Mouse (Mus musculus) embryonic facial prominence, embryonic 10.5 days (tissue): Measurements from ENCODE around the gene Naglu. TPM values are rescaled to one million over a fixed set of nuclear protein-coding genes. Genes with fewer than 3 reads are reported as not detected.

Source experiments
- DNase-seq: peaks from one replicate; pipeline ENCODE4 v3.0.0-alpha.2; 2017; ENCODE audit warnings: low spot score
- H3K27ac ChIP-seq: fragments of 300-500 bp; sonication (generic); replicated peaks from 2 replicates; pipeline ENCODE4 v1.5.1; 2016; ENCODE audit warnings: mild to moderate bottlenecking
- H3K27me3 ChIP-seq: fragments of 300-500 bp; sonication (generic); replicated peaks from 2 replicates; pipeline ENCODE4 v1.6.1; 2016; ENCODE audit warnings: low read depth, mild to moderate bottlenecking; ENCODE audit not compliant: poor library complexity, severe bottlenecking
- H3K36me3 ChIP-seq: fragments of 300-500 bp; sonication (generic); replicated peaks from 2 replicates; pipeline ENCODE4 v1.6.1; 2016; ENCODE audit warnings: mild to moderate bottlenecking, moderate library complexity
- H3K4me1 ChIP-seq: fragments of 300-500 bp; sonication (generic); 2 replicates; pipeline ENCODE4 v1.6.1; 2016
- H3K4me3 ChIP-seq: fragments of 300-500 bp; sonication (generic); 2 replicates; pipeline ENCODE4 v1.5.1; 2016; ENCODE audit warnings: mild to moderate bottlenecking, moderate library complexity
- H3K9me3 ChIP-seq: fragments of 300-500 bp; sonication (generic); 2 replicates; pipeline ENCODE4 v1.6.1; 2016; ENCODE audit warnings: mild to moderate bottlenecking
- WGBS: fragments of 180-500 bp; shearing (Covaris S2); methylation state at CpG from one replicate; pipeline ENCODE4 v1.1.7; 2016; 5-methylcytosine and 5-hydroxymethylcytosine counted together
- polyA plus RNA-seq: library from polyadenylated mRNA; unstranded; fragments of >200 nt; fragmentation: Nextera tagmentation; extraction: Ambion mirVana; gene quantifications from 2 replicates; pipeline ENCODE4 v1.2.1, GENCODE M21; 2016

Gene Naglu
- polyA plus RNA-seq, 1 experiment from 2014 or later: 7.4 TPM

GRCm38 (mm10) chr11:101078121-101078520 is 8.3 kb downstream of the Naglu start, which contains the start of gene Hsd17b1:
Gene Hsd17b1 (plus strand): TSS chr11:101078411.
- 67% methylated on average over 9 of the region's 9 CpGs for WGBS
- no peak for DNase-seq
- H3K27ac ChIP-seq: no peak within 1 kb of the TSS
- H3K36me3 ChIP-seq: no peaks in the 10 kb centered on the region; the same call in 1 of the 2 replicates
- H3K4me1 ChIP-seq: peaks cover 22% of the 10 kb centered on the region
- 0 out of 2 replicates have a peak within 1 kb of the TSS, but pooled peaks have one; percentile 2 for H3K4me3 ChIP-seq
- peaks cover 71% of the 10 kb centered on the region for H3K27me3 ChIP-seq
- no peaks in the 10 kb centered on the region for H3K9me3 ChIP-seq

GRCm38 (mm10) chr11:101079746-101080145 is 9.9 kb downstream of the Naglu start:
- Histone ChIP-seq H3K4me1 (peaks cover 36% of the 10 kb centered on the region), H3K27ac (no peak overlapping the region), H3K36me3 (peaks cover 6% of the 10 kb centered on the region), H3K4me3 (peak overlapping the region; percentile 2; the same call in 1 of the 2 replicates), H3K27me3 (peaks cover 62% of the 10 kb centered on the region), H3K9me3 (no peaks in the 10 kb centered on the region)
- DNase-seq: peak; percentile 46
- 2% methylated on average over 27 of the region's 27 CpGs for WGBS

GRCm38 (mm10) chr11:101080421-101080820 is 10.6 kb downstream of the Naglu start:
- peaks cover 13% of the 10 kb centered on the region for H3K36me3 ChIP-seq
- H3K27ac ChIP-seq: no peak overlapping the region
- H3K27me3 ChIP-seq: peaks cover 62% of the 10 kb centered on the region
- H3K4me1 ChIP-seq: peaks cover 36% of the 10 kb centered on the region
- DNase-seq: no peak
- no peak overlapping the region for H3K4me3 ChIP-seq
- WGBS: 68% methylated on average over 5 of the region's 5 CpGs
- H3K9me3 ChIP-seq: no peaks in the 10 kb centered on the region

GRCm38 (mm10) chr11:101081659-101082058 is 11.8 kb downstream of the Naglu start:
- DNase-seq: peak; percentile 32
- Histone ChIP-seq H3K27me3 (peaks cover 53% of the 10 kb centered on the region), H3K4me1 (peaks cover 47% of the 10 kb centered on the region), H3K9me3 (no peaks in the 10 kb centered on the region), H3K4me3 (peak overlapping the region; percentile 94), H3K36me3 (peaks cover 22% of the 10 kb centered on the region), H3K27ac (0 out of 2 replicates have a peak overlapping the region, but pooled peaks have one; percentile 93)
- WGBS: 5% methylated on average over 10 of the region's 10 CpGs

- peak; percentile 97 for DNase-seq
- Histone ChIP-seq H3K4me1 (peaks cover 53% of the 10 kb centered on the region), H3K4me3 (peak within 1 kb of the TSS; percentile 94), H3K9me3 (no peaks in the 10 kb centered on the region), H3K36me3 (peaks cover 22% of the 10 kb centered on the region), H3K27me3 (peaks cover 45% of the 10 kb centered on the region), H3K27ac (peak within 1 kb of the TSS; percentile 93)
- WGBS: under 1% methylated on average over 51 of the region's 51 CpGs
Measured at GRCm38 (mm10) chr11:101082208-101083082, 12.6 kb downstream of the Naglu start, which contains the start of gene Coasy. Gene Coasy (plus strand): TSS chr11:101082565.

- Histone ChIP-seq H3K4me3 (peak overlapping the region; percentile 94), H3K27ac (peak overlapping the region; percentile 93), H3K27me3 (peaks cover 38% of the 10 kb centered on the region), H3K36me3 (peaks cover 22% of the 10 kb centered on the region), H3K9me3 (no peaks in the 10 kb centered on the region), H3K4me1 (peaks cover 60% of the 10 kb centered on the region)
- DNase-seq: no peak
- 35% methylated on average over 19 of the region's 19 CpGs for WGBS
Measured at GRCm38 (mm10) chr11:101083083-101083697, 13.4 kb downstream of the Naglu start.

GRCm38 (mm10) chr11:101084246-101084645 is 14.4 kb downstream of the Naglu start:
- Histone ChIP-seq H3K4me1 (peaks cover 65% of the 10 kb centered on the region), H3K36me3 (peaks cover 30% of the 10 kb centered on the region), H3K27me3 (peaks cover 27% of the 10 kb centered on the region), H3K9me3 (no peaks in the 10 kb centered on the region), H3K4me3 (peak overlapping the region; percentile 94; the same call in 1 of the 2 replicates), H3K27ac (no peak overlapping the region)
- DNase-seq: peak; percentile 6
- 84% methylated on average over 14 of the region's 14 CpGs for WGBS

GRCm38 (mm10) chr11:101084811-101085210 is 15.0 kb downstream of the Naglu start:
- Histone ChIP-seq H3K4me3 (peak overlapping the region; percentile 94; the same call in 1 of the 2 replicates), H3K36me3 (peaks cover 36% of the 10 kb centered on the region), H3K27me3 (peaks cover 21% of the 10 kb centered on the region), H3K4me1 (peaks cover 60% of the 10 kb centered on the region), H3K27ac (no peak overlapping the region), H3K9me3 (no peaks in the 10 kb centered on the region)
- 94% methylated on average over 12 of the region's 12 CpGs for WGBS
- peak; percentile 3 for DNase-seq

- H3K36me3 ChIP-seq: peaks cover 45% of the 10 kb centered on the region
- peaks cover 58% of the 10 kb centered on the region for H3K4me1 ChIP-seq
- H3K4me3 ChIP-seq: peak overlapping the region; percentile 78
- WGBS: 92% methylated on average over 18 of the region's 18 CpGs
- peaks cover 12% of the 10 kb centered on the region for H3K27me3 ChIP-seq
- no peak overlapping the region; the same call in 1 of the 2 replicates for H3K27ac ChIP-seq
- peak; percentile 6 for DNase-seq
- H3K9me3 ChIP-seq: no peaks in the 10 kb centered on the region
Measured at GRCm38 (mm10) chr11:101085617-101086322, 16.0 kb downstream of the Naglu start.

- peak overlapping the region; percentile 78 for H3K4me3 ChIP-seq
- H3K27ac ChIP-seq: peak overlapping the region; percentile 85; the same call in 1 of the 2 replicates
- no peaks in the 10 kb centered on the region for H3K9me3 ChIP-seq
- peaks cover 6% of the 10 kb centered on the region for H3K27me3 ChIP-seq
- WGBS: 87% methylated on average over 6 of the region's 6 CpGs
- peaks cover 50% of the 10 kb centered on the region for H3K36me3 ChIP-seq
- peaks cover 58% of the 10 kb centered on the region for H3K4me1 ChIP-seq
- DNase-seq: no peak
Measured at GRCm38 (mm10) chr11:101086323-101086674, 16.5 kb downstream of the Naglu start.

- Histone ChIP-seq H3K4me1 (peaks cover 53% of the 10 kb centered on the region), H3K4me3 (peak within 1 kb of the TSS; percentile 78), H3K9me3 (no peaks in the 10 kb centered on the region), H3K36me3 (peaks cover 58% of the 10 kb centered on the region), H3K27me3 (no peaks in the 10 kb centered on the region), H3K27ac (peak within 1 kb of the TSS; percentile 85)
- peak; percentile 91 for DNase-seq
- 2% methylated on average over 52 of the region's 52 CpGs for WGBS
Measured at GRCm38 (mm10) chr11:101086756-101087681, 17.2 kb downstream of the Naglu start, which contains the start of gene Mlx. Gene Mlx (plus strand): TSS chr11:101087277.
